Comparison of ENCODE assay signal across 8 mouse cellular contexts in genomic region chr9:40414498-40414903, GRCm38 (mm10).
DNase-seq lines count a peak whose midpoint lies in the region; ATAC-seq lines count a peak whose summit lies in the region.

No protein-coding gene starts in this region.

- H3K27ac ChIP-seq in intestine, embryonic 14.5 days (ENCODE audit: low read depth), result no peak overlapping the region

- no peaks in the 10 kb centered on the region for H3K4me1 ChIP-seq in intestine, embryonic 14.5 days (replicated peaks; ENCODE audit: control insufficient read depth, insufficient read depth, low read length)

- H3K4me2 ChIP-seq in intestine, embryonic 14.5 days (ENCODE audit: low read length), result peak overlapping the region; percentile 53

- DNase-seq in adrenal gland, postnatal 10 days, result peak; percentile 80
- DNase-seq in embryo, embryonic 10.5 days (ENCODE audit: low spot score), result peak; percentile 90
- DNase-seq in gastrocnemius, postnatal 14 days, result peak; percentile 80
- peak; percentile 81 for DNase-seq in intestine, embryonic 14.5 days (ENCODE audit: low spot score)
- DNase-seq in left cerebral cortex, postnatal 4 days, result peak; percentile 71
- peak; percentile 77 for DNase-seq in mesoderm, embryonic 11.5 days (ENCODE audit: low read depth, low spot score)
- DNase-seq in right cerebral cortex, postnatal 25 days, result peak; percentile 65

- H3K9ac ChIP-seq in intestine, embryonic 14.5 days (ENCODE audit: low read length), result peak overlapping the region; percentile 58

- ATAC-seq in intestine, embryonic 14.5 days (replicated peaks; ENCODE audit: low FRiP score, low TSS enrichment, low read depth), result peak; percentile 78; the same call in 1 of the 2 replicates
- ATAC-seq in inflammation-experienced regulatory T-cells, adult 6 months, result no peak

- H3K27me3 ChIP-seq in intestine, embryonic 14.5 days (replicated peaks; ENCODE audit: control insufficient read depth, insufficient read depth, low read length), result no peaks in the 10 kb centered on the region

- intact Hi-C loops in gastrocnemius, postnatal 14 days (cut with DNase I; ENCODE audit: low total_unique reads), result loop anchor here (5.0 kb wide), 1 partner anchor 173 kb away; no protein-coding TSS in a partner anchor
- intact Hi-C loops in left cerebral cortex, postnatal 4 days (cut with DNase I), result loop anchor here (10.0 kb wide), 2 partner anchors 210 to 340 kb away; no protein-coding TSS in a partner anchor

- WGBS in intestine, embryonic 14.5 days, result 2% methylated on average over 15 of the region's 15 CpGs

- peak overlapping the region; percentile 39 for H3K4me3 ChIP-seq in intestine, embryonic 14.5 days (ENCODE audit: low read depth, low read length)

- no peaks in the 10 kb centered on the region for H3K36me3 ChIP-seq in intestine, embryonic 14.5 days (ENCODE audit: control insufficient read depth, insufficient read depth, low read length)

- no peaks in the 10 kb centered on the region for H3K9me3 ChIP-seq in intestine, embryonic 14.5 days (ENCODE audit: control insufficient read depth, low read length)
